Mouse (Mus musculus) intestine, postnatal 0 days (tissue): Measurements from ENCODE around the gene Raf1. TPM values are rescaled to one million over a fixed set of nuclear protein-coding genes. Genes with fewer than 3 reads are reported as not detected.

ENCODE experiments used
- ATAC-seq: fragments of 200-750 bp; cut with Nextera tagmentation; 2 replicates; pipeline ENCODE4 v1.8.0; 2017; ENCODE audit warnings: mild to moderate bottlenecking, moderate TSS enrichment, moderate library complexity
- H3K27ac ChIP-seq: fragments of 300-500 bp; sonication (generic); 2 replicates; pipeline ENCODE4 v1.5.1; 2014; ENCODE audit warnings: mild to moderate bottlenecking, low read depth, low read length, moderate library complexity
- H3K27me3 ChIP-seq: fragments of 300-500 bp; sonication (generic); replicated peaks from 2 replicates; pipeline ENCODE4 v1.6.1; 2014; ENCODE audit warnings: low read length, mixed read lengths; ENCODE audit not compliant: control insufficient read depth, insufficient read depth
- H3K36me3 ChIP-seq: fragments of 300-500 bp; sonication (generic); 2 replicates; pipeline ENCODE4 v1.6.1; 2014; ENCODE audit warnings: mild to moderate bottlenecking, moderate library complexity; ENCODE audit not compliant: control insufficient read depth, insufficient read depth
- H3K4me1 ChIP-seq: fragments of 300-500 bp; sonication (generic); replicated peaks from 2 replicates; pipeline ENCODE4 v1.6.1; 2014; ENCODE audit warnings: antibody characterized with exemption, low read length, mixed read lengths; ENCODE audit not compliant: control insufficient read depth, insufficient read depth
- H3K4me2 ChIP-seq: fragments of 300-500 bp; sonication (generic); replicated peaks from 2 replicates; pipeline ENCODE4 v1.6.1; 2014; ENCODE audit warnings: low read depth, mild to moderate bottlenecking, moderate library complexity
- H3K4me3 ChIP-seq: fragments of 300-500 bp; sonication (generic); 2 replicates; pipeline ENCODE4 v1.5.1; 2014; ENCODE audit warnings: low read depth, low read length
- H3K9ac ChIP-seq: fragments of 300-500 bp; sonication (generic); 2 replicates; pipeline ENCODE4 v1.6.1; 2014; ENCODE audit warnings: mild to moderate bottlenecking, low read depth, low read length
- H3K9me3 ChIP-seq: fragments of 300-500 bp; sonication (generic); 2 replicates; pipeline ENCODE4 v1.6.1; 2016; ENCODE audit warnings: mixed run types; ENCODE audit not compliant: control insufficient read depth
- CTCF ChIP-seq: sonication (generic); IDR thresholded peaks from 2 replicates; pipeline ENCODE4 v1.5.1; 2016; ENCODE audit warnings: low read depth, mild to moderate bottlenecking, control low read depth, antibody characterized with exemption, moderate library complexity
- WGBS: fragments of 180-500 bp; shearing (Covaris S2); extraction: QIAGEN DNeasy Blood & Tissue Kit; methylation state at CpG from one replicate; pipeline ENCODE4 v1.1.7; 2014; 5-methylcytosine and 5-hydroxymethylcytosine counted together
- polyA plus RNA-seq: library from polyadenylated mRNA; unstranded; fragments of >200 nt; fragmentation: Nextera tagmentation; extraction: Ambion mirVana; gene quantifications from 2 replicates; pipeline ENCODE4 v1.2.1, GENCODE M21; 2015

Gene Raf1
- polyA plus RNA-seq, 1 experiment from 2014 or later, result 66.4 TPM

DNA sequence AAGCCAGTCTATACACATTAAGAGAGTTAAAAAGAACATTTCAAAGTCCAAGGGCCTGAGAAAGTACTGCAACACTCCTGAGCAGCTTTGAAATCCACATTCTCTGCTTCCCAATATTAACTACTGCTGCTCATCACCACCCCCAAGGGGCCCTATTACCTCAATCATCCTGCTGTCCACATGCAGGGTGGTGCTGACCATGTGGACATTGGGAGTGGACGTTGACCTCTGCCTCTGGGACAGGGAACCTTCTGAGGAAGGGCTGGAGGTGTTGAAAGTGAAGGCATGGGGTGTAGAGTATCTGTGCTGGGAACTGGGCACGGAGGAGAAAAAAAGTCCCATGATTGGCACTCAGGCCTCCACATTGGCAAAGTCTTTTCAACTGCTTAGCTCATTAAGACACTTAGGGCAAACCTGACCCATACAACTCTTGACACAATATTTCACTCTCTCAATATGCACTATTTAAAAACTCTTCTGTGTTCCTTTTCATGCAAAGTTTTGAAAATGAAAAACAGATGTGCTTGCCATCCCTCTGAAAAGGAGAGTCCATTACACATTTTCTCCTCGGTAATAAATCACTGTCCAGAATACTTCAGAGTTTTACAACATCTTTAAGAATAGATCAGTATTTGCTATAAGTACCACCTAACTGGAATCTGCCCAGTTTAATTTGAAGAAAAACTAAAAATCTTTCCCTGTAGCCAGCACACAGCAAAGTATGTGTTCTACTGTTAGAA lies 45.2 kb downstream of the Raf1 start:
- H3K27me3 ChIP-seq, result no peaks in the 10 kb centered on the region
- H3K4me2 ChIP-seq, result no peak overlapping the region
- H3K9me3 ChIP-seq, result no peaks in the 10 kb centered on the region
- WGBS, result 71% methylated on average over 3 of the region's 3 CpGs
- H3K36me3 ChIP-seq, result peaks cover 68% of the 10 kb centered on the region
- peak; percentile 36; the same call in 1 of the 2 replicates for ATAC-seq
- no peak overlapping the region for H3K27ac ChIP-seq
- TF ChIP-seq CTCF, result no peak
- no peak overlapping the region for H3K9ac ChIP-seq
- H3K4me3 ChIP-seq, result no peak overlapping the region
- H3K4me1 ChIP-seq, result no peaks in the 10 kb centered on the region

DNA sequence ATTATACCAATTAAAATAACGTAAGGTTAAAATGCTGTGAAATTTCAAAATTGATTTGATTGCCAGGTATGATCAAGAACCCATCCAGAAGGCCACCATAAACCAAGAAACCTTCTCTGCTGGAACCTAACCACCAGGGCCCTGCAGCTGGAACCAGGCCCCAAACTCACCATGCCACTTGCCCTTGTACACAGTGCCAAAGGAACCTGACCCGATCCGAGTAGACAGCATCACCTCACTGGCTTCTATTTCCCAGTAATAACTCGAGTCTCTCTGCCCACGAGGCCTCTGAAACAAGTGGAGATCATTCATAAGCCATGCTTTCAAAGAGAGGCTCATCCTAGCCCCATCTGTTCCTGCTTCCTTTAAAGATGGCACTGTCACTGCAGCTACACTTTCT lies 50.3 kb downstream of the Raf1 start:
- Histone ChIP-seq H3K27me3 (no peaks in the 10 kb centered on the region), H3K4me1 (no peaks in the 10 kb centered on the region), H3K4me2 (no peak overlapping the region), H3K27ac (no peak overlapping the region), H3K9me3 (no peaks in the 10 kb centered on the region), H3K9ac (no peak overlapping the region), H3K36me3 (peaks cover 79% of the 10 kb centered on the region), H3K4me3 (no peak overlapping the region)
- TF ChIP-seq CTCF, result no peak
- no peak for ATAC-seq
- WGBS, result 91% methylated on average over 5 of the region's 5 CpGs

DNA sequence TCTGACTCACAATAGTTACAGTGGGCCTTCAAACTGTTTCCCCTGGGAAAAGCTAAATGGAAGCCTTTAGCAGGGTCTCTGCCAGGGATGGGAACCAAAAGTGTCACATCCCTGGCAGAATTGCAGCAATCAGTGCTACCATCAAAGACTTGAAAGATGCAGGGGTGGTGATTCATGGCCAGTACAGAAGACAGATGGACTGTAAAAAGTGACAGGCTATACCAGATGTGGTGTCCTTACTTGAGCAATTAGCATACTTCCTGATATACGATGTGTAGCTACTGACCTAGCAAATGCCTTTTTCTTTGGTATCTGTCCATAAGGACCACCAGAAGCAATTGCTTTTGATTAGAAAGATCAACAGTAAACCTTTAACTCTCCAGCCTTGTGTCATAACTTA lies 55.5 kb downstream of the Raf1 start:
- H3K27ac ChIP-seq, result no peak overlapping the region
- H3K9ac ChIP-seq, result no peak overlapping the region
- H3K36me3 ChIP-seq, result peaks cover 94% of the 10 kb centered on the region
- TF ChIP-seq CTCF, result no peak
- H3K4me3 ChIP-seq, result no peak overlapping the region
- H3K4me1 ChIP-seq, result no peaks in the 10 kb centered on the region
- H3K27me3 ChIP-seq, result no peaks in the 10 kb centered on the region
- H3K9me3 ChIP-seq, result no peaks in the 10 kb centered on the region
- ATAC-seq, result no peak
- no peak overlapping the region for H3K4me2 ChIP-seq
- WGBS, result 68% methylated on average over 1 of the region's 1 CpGs

DNA sequence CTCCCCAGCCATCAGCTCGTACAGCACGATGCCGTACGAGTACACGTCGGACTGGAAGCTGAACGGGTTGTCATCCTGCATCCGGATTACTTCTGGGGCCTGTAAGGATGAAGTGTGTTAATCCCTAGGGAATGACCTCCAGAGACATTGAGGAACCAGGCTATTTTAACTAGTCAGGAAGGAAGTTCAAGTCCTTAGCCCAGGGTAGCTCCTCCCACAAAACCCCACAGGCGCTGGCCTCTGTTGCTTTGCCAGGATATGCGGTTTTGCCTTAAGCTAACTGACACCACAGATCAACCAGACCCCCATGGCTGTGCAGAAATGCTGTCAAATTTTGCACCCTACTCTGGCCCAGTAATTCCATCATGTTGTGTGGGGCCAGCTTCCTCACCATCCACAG lies 56.6 kb downstream of the Raf1 start:
- H3K27ac ChIP-seq, result no peak overlapping the region
- H3K9ac ChIP-seq, result no peak overlapping the region
- TF ChIP-seq CTCF, result no peak
- no peaks in the 10 kb centered on the region for H3K27me3 ChIP-seq
- no peaks in the 10 kb centered on the region for H3K4me1 ChIP-seq
- H3K36me3 ChIP-seq, result peaks cover 95% of the 10 kb centered on the region
- no peaks in the 10 kb centered on the region for H3K9me3 ChIP-seq
- ATAC-seq, result no peak
- H3K4me3 ChIP-seq, result no peak overlapping the region
- WGBS, result 79% methylated on average over 10 of the region's 10 CpGs
- H3K4me2 ChIP-seq, result no peak overlapping the region

DNA sequence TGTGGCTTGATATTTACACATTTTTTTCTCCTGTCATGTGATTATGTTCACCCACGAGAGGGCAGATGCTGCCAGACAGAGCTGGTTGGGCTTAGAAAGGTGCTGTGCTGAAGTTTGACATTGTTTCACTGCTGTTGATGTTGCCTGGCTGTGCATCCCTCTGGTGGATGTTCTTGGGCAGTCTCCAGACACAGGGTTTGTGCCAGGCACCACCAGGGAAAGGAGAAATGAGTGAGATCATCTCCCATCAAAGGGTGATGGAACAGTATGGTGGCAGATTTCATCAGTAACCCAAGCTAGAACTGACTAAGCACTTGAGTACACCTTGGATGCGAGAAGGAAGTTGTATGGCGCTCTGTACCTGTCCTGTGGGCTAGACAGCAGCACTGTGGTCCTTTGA lies 60.5 kb downstream of the Raf1 start:
- Histone ChIP-seq H3K27ac (no peak overlapping the region), H3K4me2 (no peak overlapping the region), H3K36me3 (peaks cover 92% of the 10 kb centered on the region), H3K9me3 (no peaks in the 10 kb centered on the region), H3K4me1 (no peaks in the 10 kb centered on the region), H3K27me3 (no peaks in the 10 kb centered on the region), H3K4me3 (no peak overlapping the region), H3K9ac (no peak overlapping the region)
- 75% methylated on average over 3 of the region's 3 CpGs for WGBS
- 0 out of 2 replicates have a peak, but pooled peaks have one; percentile 1 for ATAC-seq
- peak; percentile 16; the same call in 1 of the 2 replicates for TF ChIP-seq CTCF

DNA sequence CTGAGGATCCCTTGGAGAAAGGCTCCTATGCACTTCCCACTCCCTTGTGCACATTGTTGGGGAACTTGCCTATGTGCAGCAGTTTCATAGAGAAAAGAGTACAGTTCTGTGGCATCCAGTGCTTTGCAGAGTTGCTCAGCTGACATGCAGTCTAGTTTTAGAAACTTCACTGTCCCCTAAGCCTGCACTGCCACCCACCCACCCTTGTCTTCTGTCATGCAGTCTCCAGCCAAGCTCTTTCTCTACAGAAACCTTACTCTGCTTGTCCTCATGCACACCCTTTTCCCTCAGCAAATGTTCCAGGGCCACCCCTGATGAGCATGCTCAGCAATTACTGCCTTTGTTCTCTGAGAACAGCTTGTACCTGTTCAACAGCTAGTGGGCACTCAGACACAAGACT lies 62.6 kb downstream of the Raf1 start:
- no peak overlapping the region for H3K9ac ChIP-seq
- H3K9me3 ChIP-seq, result no peaks in the 10 kb centered on the region
- no peak overlapping the region for H3K4me2 ChIP-seq
- H3K36me3 ChIP-seq, result peaks cover 85% of the 10 kb centered on the region
- TF ChIP-seq CTCF, result no peak
- no peaks in the 10 kb centered on the region for H3K27me3 ChIP-seq
- ATAC-seq, result no peak
- no peaks in the 10 kb centered on the region for H3K4me1 ChIP-seq
- no peak overlapping the region for H3K4me3 ChIP-seq
- H3K27ac ChIP-seq, result no peak overlapping the region
